Mouse (Mus musculus): Measurements from ENCODE around the gene Snx14. TPM values are rescaled to one million over a fixed set of nuclear protein-coding genes. Genes with fewer than 3 reads are reported as not detected.

The Snx14 gene
- polyA plus RNA-seq, 1 experiment from 2014 or later, result 30.6 TPM

GRCm38 (mm10) chr9:88367751-88368150, 71.0 kb downstream of the Snx14 start:
- no peaks in the 10 kb centered on the region for H3K27me3 ChIP-seq (ENCODE audit: control insufficient read depth, insufficient read depth, low read length)
- no peak overlapping the region for H3K4me3 ChIP-seq (ENCODE audit: control insufficient read depth in 1 of 2, insufficient read depth in 1 of 2, low read depth in 1 of 2, low read length in 2 of 2)
- no peak overlapping the region for H3K4me2 ChIP-seq (ENCODE audit: low read length)
- peaks cover 0 to 6% of the 10 kb centered on the region in 2 experiments; a peak in 2 of 4 replicates for H3K4me1 ChIP-seq (ENCODE audit: control insufficient read depth in 2 of 2, insufficient read depth in 2 of 2, low read length in 2 of 2)
- no peak for ATAC-seq (ENCODE audit: insufficient number of reproducible peaks, insufficient read depth, low FRiP score, low read depth)
- peaks cover 40% of the 10 kb centered on the region for H3K36me3 ChIP-seq (ENCODE audit: control insufficient read depth, insufficient read depth, low read length)
- no peak overlapping the region for H3K27ac ChIP-seq (replicated peaks in 1 of 2; ENCODE audit: control insufficient read depth in 1 of 2, insufficient read depth in 1 of 2, low read depth in 2 of 2, low read length in 2 of 2)
- no peaks in the 10 kb centered on the region for H3K9me3 ChIP-seq (ENCODE audit: control insufficient read depth, low read length)
- WGBS, result 68% methylated on average over 1 of the region's 1 CpGs
- no peak overlapping the region for H3K9ac ChIP-seq (ENCODE audit: low read length)

DNA sequence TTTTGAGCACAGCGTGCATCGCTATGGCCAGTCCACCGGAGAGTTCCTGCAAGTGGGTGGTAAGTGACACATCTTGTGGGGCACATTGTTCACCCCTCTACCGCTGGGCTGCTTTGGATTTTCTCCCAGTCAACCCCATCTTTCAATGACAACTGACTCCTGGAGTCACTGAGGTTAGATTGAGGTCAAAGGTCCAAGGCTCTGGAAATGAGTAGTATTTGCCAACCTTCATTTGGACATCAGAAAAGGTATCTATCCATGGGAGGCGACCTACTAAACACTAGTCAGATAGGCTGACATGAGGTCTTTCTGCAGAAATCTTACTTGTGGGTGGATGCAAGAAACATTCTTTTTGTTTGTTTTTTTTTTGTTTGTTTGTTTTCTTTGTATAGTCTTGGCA, 71.4 kb downstream of the Snx14 start:
- Histone ChIP-seq H3K36me3 (ENCODE audit: control insufficient read depth, insufficient read depth, low read length) (peaks cover 37% of the 10 kb centered on the region), H3K4me1 (ENCODE audit: control insufficient read depth in 2 of 2, insufficient read depth in 2 of 2, low read length in 2 of 2) (peaks cover 2 to 10% of the 10 kb centered on the region in 2 experiments; a peak in 3 of 4 replicates), H3K9me3 (ENCODE audit: control insufficient read depth, low read length) (no peaks in the 10 kb centered on the region), H3K4me3 (ENCODE audit: control insufficient read depth in 1 of 2, insufficient read depth in 1 of 2, low read depth in 1 of 2, low read length in 2 of 2) (no peak overlapping the region), H3K27me3 (ENCODE audit: control insufficient read depth, insufficient read depth, low read length) (no peaks in the 10 kb centered on the region), H3K9ac (ENCODE audit: low read length) (no peak overlapping the region), H3K27ac (replicated peaks in 1 of 2; ENCODE audit: control insufficient read depth in 1 of 2, insufficient read depth in 1 of 2, low read depth in 2 of 2, low read length in 2 of 2) (no peak overlapping the region), H3K4me2 (ENCODE audit: low read length) (no peak overlapping the region)
- WGBS, result 85% methylated on average over 5 of the region's 5 CpGs
- no peak for ATAC-seq (ENCODE audit: insufficient number of reproducible peaks, insufficient read depth, low FRiP score, low read depth)

- ATAC-seq (ENCODE audit: insufficient number of reproducible peaks, insufficient read depth, low FRiP score, low read depth), result no peak
- Histone ChIP-seq H3K4me1 (ENCODE audit: control insufficient read depth in 2 of 2, insufficient read depth in 2 of 2, low read length in 2 of 2) (peaks cover 2 to 15% of the 10 kb centered on the region in 2 experiments), H3K4me3 (ENCODE audit: control insufficient read depth in 1 of 2, insufficient read depth in 1 of 2, low read depth in 1 of 2, low read length in 2 of 2) (no peak overlapping the region), H3K36me3 (ENCODE audit: control insufficient read depth, insufficient read depth, low read length) (peaks cover 37% of the 10 kb centered on the region), H3K9me3 (ENCODE audit: control insufficient read depth, low read length) (no peaks in the 10 kb centered on the region), H3K27me3 (ENCODE audit: control insufficient read depth, insufficient read depth, low read length) (no peaks in the 10 kb centered on the region), H3K9ac (ENCODE audit: low read length) (no peak overlapping the region), H3K27ac (replicated peaks in 1 of 2; ENCODE audit: control insufficient read depth in 1 of 2, insufficient read depth in 1 of 2, low read depth in 2 of 2, low read length in 2 of 2) (no peak overlapping the region), H3K4me2 (ENCODE audit: low read length) (no peak overlapping the region)
- 89% methylated on average over 4 of the region's 4 CpGs for WGBS
Measured at GRCm38 (mm10) chr9:88366819-88367218, 71.9 kb downstream of the Snx14 start.

GRCm38 (mm10) chr9:88366308-88366707, 72.5 kb downstream of the Snx14 start:
- peaks cover 5 to 15% of the 10 kb centered on the region in 2 experiments for H3K4me1 ChIP-seq (ENCODE audit: control insufficient read depth in 2 of 2, insufficient read depth in 2 of 2, low read length in 2 of 2)
- H3K27me3 ChIP-seq (ENCODE audit: control insufficient read depth, insufficient read depth, low read length), result no peaks in the 10 kb centered on the region
- 89% methylated on average over 4 of the region's 4 CpGs for WGBS
- no peak for ATAC-seq (ENCODE audit: insufficient number of reproducible peaks, insufficient read depth, low FRiP score, low read depth)
- H3K27ac ChIP-seq (replicated peaks in 1 of 2; ENCODE audit: control insufficient read depth in 1 of 2, insufficient read depth in 1 of 2, low read depth in 2 of 2, low read length in 2 of 2), result no peak overlapping the region
- H3K4me3 ChIP-seq (ENCODE audit: control insufficient read depth in 1 of 2, insufficient read depth in 1 of 2, low read depth in 1 of 2, low read length in 2 of 2), result no peak overlapping the region
- H3K9ac ChIP-seq (ENCODE audit: low read length), result no peak overlapping the region
- no peak overlapping the region for H3K4me2 ChIP-seq (ENCODE audit: low read length)
- H3K9me3 ChIP-seq (ENCODE audit: control insufficient read depth, low read length), result no peaks in the 10 kb centered on the region
- peaks cover 34% of the 10 kb centered on the region for H3K36me3 ChIP-seq (ENCODE audit: control insufficient read depth, insufficient read depth, low read length)

DNA sequence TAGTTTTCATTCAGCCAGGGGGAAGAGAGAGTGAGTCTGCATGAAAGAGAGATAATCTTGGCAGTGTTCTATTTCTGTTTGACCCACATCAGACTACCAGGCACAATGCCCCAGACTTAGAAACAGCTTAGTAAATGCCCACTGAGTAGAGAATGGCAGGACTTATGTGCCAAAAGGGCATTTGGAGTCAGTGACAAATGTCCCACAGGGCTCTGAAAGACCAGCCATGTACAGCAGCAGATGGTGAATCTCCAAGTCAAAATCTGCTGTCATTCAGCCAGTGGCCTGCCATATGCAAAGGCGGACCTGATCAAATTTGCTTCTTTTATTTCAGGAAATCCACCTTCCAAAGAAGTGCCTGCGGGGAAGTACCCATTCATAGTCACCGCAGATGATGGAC, 75.7 kb downstream of the Snx14 start:
- WGBS, result 94% methylated on average over 3 of the region's 3 CpGs
- no peak overlapping the region for H3K4me3 ChIP-seq (ENCODE audit: control insufficient read depth in 1 of 2, insufficient read depth in 1 of 2, low read depth in 1 of 2, low read length in 2 of 2)
- ATAC-seq (ENCODE audit: insufficient number of reproducible peaks, insufficient read depth, low FRiP score, low read depth), result no peak
- H3K9ac ChIP-seq (ENCODE audit: low read length), result no peak overlapping the region
- peaks cover 16% of the 10 kb centered on the region; the same call in 1 of the 2 replicates for H3K36me3 ChIP-seq (ENCODE audit: control insufficient read depth, insufficient read depth, low read length)
- no peaks in the 10 kb centered on the region for H3K9me3 ChIP-seq (ENCODE audit: control insufficient read depth, low read length)
- no peak overlapping the region for H3K4me2 ChIP-seq (ENCODE audit: low read length)
- no peak overlapping the region for H3K27ac ChIP-seq (replicated peaks in 1 of 2; ENCODE audit: control insufficient read depth in 1 of 2, insufficient read depth in 1 of 2, low read depth in 2 of 2, low read length in 2 of 2)
- peaks cover 9 to 15% of the 10 kb centered on the region in 2 experiments for H3K4me1 ChIP-seq (ENCODE audit: control insufficient read depth in 2 of 2, insufficient read depth in 2 of 2, low read length in 2 of 2)
- no peaks in the 10 kb centered on the region for H3K27me3 ChIP-seq (ENCODE audit: control insufficient read depth, insufficient read depth, low read length)

GRCm38 (mm10) chr9:88362055-88362850, 76.5 kb downstream of the Snx14 start:
- no peak overlapping the region; a peak in 2 of 4 replicates for H3K27ac ChIP-seq (replicated peaks in 1 of 2; ENCODE audit: control insufficient read depth in 1 of 2, insufficient read depth in 1 of 2, low read depth in 2 of 2, low read length in 2 of 2)
- no peaks in the 10 kb centered on the region for H3K9me3 ChIP-seq (ENCODE audit: control insufficient read depth, low read length)
- WGBS, result 26% methylated on average over 5 of the region's 5 CpGs
- no peak overlapping the region for H3K4me3 ChIP-seq (ENCODE audit: control insufficient read depth in 1 of 2, insufficient read depth in 1 of 2, low read depth in 1 of 2, low read length in 2 of 2)
- no peak overlapping the region for H3K9ac ChIP-seq (ENCODE audit: low read length)
- peaks cover 16% of the 10 kb centered on the region; the same call in 1 of the 2 replicates for H3K36me3 ChIP-seq (ENCODE audit: control insufficient read depth, insufficient read depth, low read length)
- peaks cover 9 to 15% of the 10 kb centered on the region in 2 experiments for H3K4me1 ChIP-seq (ENCODE audit: control insufficient read depth in 2 of 2, insufficient read depth in 2 of 2, low read length in 2 of 2)
- ATAC-seq (ENCODE audit: insufficient number of reproducible peaks, insufficient read depth, low FRiP score, low read depth), result no peak
- no peak overlapping the region for H3K4me2 ChIP-seq (ENCODE audit: low read length)
- no peaks in the 10 kb centered on the region for H3K27me3 ChIP-seq (ENCODE audit: control insufficient read depth, insufficient read depth, low read length)

- H3K27ac ChIP-seq (replicated peaks in 1 of 2; ENCODE audit: control insufficient read depth in 1 of 2, insufficient read depth in 1 of 2, low read depth in 2 of 2, low read length in 2 of 2), result peak overlapping the region; percentile 8 to 46
- no peaks in the 10 kb centered on the region for H3K27me3 ChIP-seq (ENCODE audit: control insufficient read depth, insufficient read depth, low read length)
- H3K9me3 ChIP-seq (ENCODE audit: control insufficient read depth, low read length), result no peaks in the 10 kb centered on the region
- H3K4me2 ChIP-seq (ENCODE audit: low read length), result no peak overlapping the region
- WGBS, result 55% methylated on average over 14 of the region's 14 CpGs
- ATAC-seq (ENCODE audit: insufficient number of reproducible peaks, insufficient read depth, low FRiP score, low read depth), result 0 out of 2 replicates have a peak, but pooled peaks have one; percentile 42
- H3K4me3 ChIP-seq (ENCODE audit: control insufficient read depth in 1 of 2, insufficient read depth in 1 of 2, low read depth in 1 of 2, low read length in 2 of 2), result no peak overlapping the region
- no peak overlapping the region for H3K9ac ChIP-seq (ENCODE audit: low read length)
- H3K4me1 ChIP-seq (ENCODE audit: control insufficient read depth in 2 of 2, insufficient read depth in 2 of 2, low read length in 2 of 2), result peaks cover 9 to 17% of the 10 kb centered on the region in 2 experiments
- peaks cover 16% of the 10 kb centered on the region; the same call in 1 of the 2 replicates for H3K36me3 ChIP-seq (ENCODE audit: control insufficient read depth, insufficient read depth, low read length)
Measured at GRCm38 (mm10) chr9:88361211-88361909, 77.4 kb downstream of the Snx14 start.

All from heart, embryonic 14.5 days (tissue).